Mouse (Mus musculus): ENCODE measurements at regions not wholly inside any gene's neighbourhood (a gene's known extent, or its start where the extent isn't known, plus 50 kb on each side); places are given as distances from the start of the nearest gene placed in this dataset.

DNA sequence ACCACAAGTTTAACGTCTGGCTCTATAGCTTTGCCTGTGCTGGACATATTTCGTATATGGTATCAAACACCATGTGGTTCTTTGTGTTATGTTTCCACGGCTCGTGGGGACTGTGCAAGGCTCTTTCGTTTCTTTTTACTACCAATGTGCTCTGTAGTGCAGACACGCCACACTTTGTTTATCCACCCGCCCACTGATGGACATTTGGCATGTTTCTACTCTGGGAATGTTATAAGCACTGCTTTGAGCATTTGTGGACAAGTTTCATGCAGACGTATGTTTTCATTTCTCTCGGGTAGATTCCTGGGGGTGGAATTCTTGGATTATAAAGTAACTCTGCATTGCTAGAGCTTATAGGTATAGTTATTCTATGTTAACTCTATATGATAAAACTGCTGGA lies 65.5 kb upstream of the Atl2 start:
- DNase-seq (ENCODE audit: low spot score) = no peak
- Histone ChIP-seq H3K4me1 (ENCODE audit: control insufficient read depth, insufficient read depth) (no peaks in the 10 kb centered on the region), H3K27ac (ENCODE audit: low read depth) (no peak overlapping the region), H3K9ac (replicated peaks; ENCODE audit: low read depth, low read length) (no peak overlapping the region), H3K4me2 (ENCODE audit: low read depth, low read length) (no peak overlapping the region), H3K36me3 (replicated peaks; ENCODE audit: control insufficient read depth, insufficient read depth, low read length) (no peaks in the 10 kb centered on the region), H3K9me3 (replicated peaks; ENCODE audit: control insufficient read depth, low read length) (no peaks in the 10 kb centered on the region), H3K4me3 (ENCODE audit: low read depth, low read length) (no peak overlapping the region), H3K27me3 (ENCODE audit: control insufficient read depth, insufficient read depth, low read length) (no peaks in the 10 kb centered on the region)
- TF ChIP-seq CTCF (IDR thresholded peaks at IDR 0.05; ENCODE audit: low read depth) (no peak), EP300 (IDR thresholded peaks at IDR 0.05; ENCODE audit: low read depth) (no peak)
- WGBS = 68% methylated on average over 9 of the region's 9 CpGs
- no peak for ATAC-seq (ENCODE audit: insufficient read depth, low read depth)

DNA sequence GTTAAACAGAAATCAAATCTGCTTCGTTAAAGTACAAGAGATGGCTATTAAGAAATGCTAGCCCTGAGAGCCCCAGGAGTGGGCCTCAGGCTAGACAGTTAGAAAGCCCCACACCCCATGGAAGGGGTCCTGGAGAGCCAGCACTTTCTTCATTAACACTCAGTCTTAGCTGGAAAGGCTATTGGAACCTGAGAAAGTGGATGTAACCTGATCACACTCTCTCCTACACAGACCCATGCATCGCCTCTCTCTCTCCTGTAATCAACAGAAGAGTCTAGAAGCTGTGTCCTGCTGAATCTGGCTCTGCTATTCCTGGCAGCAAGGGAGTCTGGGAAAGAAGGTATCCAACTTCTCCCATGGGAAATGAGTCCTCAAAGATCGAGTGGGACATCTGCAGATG lies 64.8 kb upstream of the Atl2 start:
- 37% methylated on average over 3 of the region's 3 CpGs for WGBS
- no peak for TF ChIP-seq CTCF (IDR thresholded peaks at IDR 0.05; ENCODE audit: low read depth)
- TF ChIP-seq EP300 (IDR thresholded peaks at IDR 0.05; ENCODE audit: low read depth) = no peak

DNA sequence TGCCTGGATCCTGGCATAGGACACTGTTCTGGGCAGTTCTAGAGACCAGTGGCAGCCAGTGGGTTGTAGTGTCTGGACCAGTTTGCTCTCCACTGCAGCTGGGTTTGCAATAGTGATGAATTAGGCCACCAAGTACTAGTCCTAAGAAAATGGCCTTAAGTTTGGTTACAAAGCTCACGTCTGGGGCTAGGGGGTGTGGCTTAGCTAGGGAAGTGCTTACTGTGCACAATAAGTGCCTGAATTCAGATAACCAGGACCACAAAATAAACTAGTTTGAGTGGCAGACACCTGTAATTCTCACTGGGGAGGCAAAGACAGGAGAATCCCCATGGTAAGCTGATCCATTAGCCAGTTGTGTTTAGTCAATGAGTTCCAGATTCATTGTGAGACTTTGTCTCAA lies 59.3 kb upstream of the Atl2 start:
- Histone ChIP-seq H3K9me3 (replicated peaks; ENCODE audit: control insufficient read depth, low read length) (no peaks in the 10 kb centered on the region), H3K4me2 (ENCODE audit: low read depth, low read length) (no peak overlapping the region), H3K9ac (replicated peaks; ENCODE audit: low read depth, low read length) (no peak overlapping the region), H3K4me3 (ENCODE audit: low read depth, low read length) (no peak overlapping the region), H3K27me3 (ENCODE audit: control insufficient read depth, insufficient read depth, low read length) (no peaks in the 10 kb centered on the region), H3K27ac (ENCODE audit: low read depth) (peak overlapping the region; percentile 43; the same call in 1 of the 2 replicates), H3K36me3 (replicated peaks; ENCODE audit: control insufficient read depth, insufficient read depth, low read length) (no peaks in the 10 kb centered on the region), H3K4me1 (ENCODE audit: control insufficient read depth, insufficient read depth) (peaks cover 6% of the 10 kb centered on the region; the same call in 1 of the 2 replicates)
- TF ChIP-seq CTCF (IDR thresholded peaks at IDR 0.05; ENCODE audit: low read depth) = no peak
- no peak for TF ChIP-seq EP300 (IDR thresholded peaks at IDR 0.05; ENCODE audit: low read depth)
- DNase-seq (ENCODE audit: low spot score) = no peak
- no peak for ATAC-seq (ENCODE audit: insufficient read depth, low read depth)
- 38% methylated on average over 1 of the region's 1 CpGs for WGBS

More for the DNA sequence above, 64.8 kb upstream of the Atl2 start:
- H3K36me3 ChIP-seq (replicated peaks; ENCODE audit: control insufficient read depth, insufficient read depth, low read length) = no peaks in the 10 kb centered on the region
- no peak for ATAC-seq (ENCODE audit: insufficient read depth, low read depth)
- no peak overlapping the region for H3K27ac ChIP-seq (ENCODE audit: low read depth)
- DNase-seq (ENCODE audit: low spot score) = no peak
- no peak overlapping the region for H3K4me3 ChIP-seq (ENCODE audit: low read depth, low read length)
- H3K27me3 ChIP-seq (ENCODE audit: control insufficient read depth, insufficient read depth, low read length) = no peaks in the 10 kb centered on the region
- H3K9me3 ChIP-seq (replicated peaks; ENCODE audit: control insufficient read depth, low read length) = no peaks in the 10 kb centered on the region
- H3K9ac ChIP-seq (replicated peaks; ENCODE audit: low read depth, low read length) = no peak overlapping the region
- no peaks in the 10 kb centered on the region for H3K4me1 ChIP-seq (ENCODE audit: control insufficient read depth, insufficient read depth)
- no peak overlapping the region for H3K4me2 ChIP-seq (ENCODE audit: low read depth, low read length)

DNA sequence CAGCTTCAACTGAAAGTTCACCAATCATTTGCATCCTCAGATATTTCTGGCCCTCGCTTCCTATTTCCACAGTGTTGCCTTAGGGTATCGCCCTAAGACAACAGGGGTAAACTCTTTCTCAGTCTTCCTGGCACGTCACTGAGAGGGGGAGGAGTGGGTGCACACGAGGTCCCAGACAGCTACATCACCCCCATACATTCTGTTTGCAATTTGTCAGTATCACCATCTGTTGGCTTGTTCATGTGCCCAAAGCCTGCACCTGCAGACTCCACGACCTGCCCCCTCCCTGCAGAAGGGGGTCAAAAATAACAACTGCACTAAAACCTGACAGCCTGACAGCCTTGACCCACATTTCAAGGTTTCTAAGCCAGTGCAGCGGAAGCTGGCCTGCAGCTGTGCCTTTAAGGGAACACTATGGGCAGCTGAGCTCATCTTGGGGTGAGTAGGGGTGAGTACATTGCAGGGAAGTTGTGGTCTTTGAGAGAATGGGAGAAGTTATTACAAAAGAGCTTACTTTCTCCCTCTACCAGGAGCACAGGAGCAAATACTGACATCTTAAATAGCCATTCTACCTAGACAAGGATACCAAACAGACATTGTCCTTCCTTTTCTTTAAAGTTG lies 58.8 kb upstream of the Atl2 start:
- Histone ChIP-seq H3K27ac (ENCODE audit: low read depth) (peak overlapping the region; percentile 43; the same call in 1 of the 2 replicates), H3K36me3 (replicated peaks; ENCODE audit: control insufficient read depth, insufficient read depth, low read length) (no peaks in the 10 kb centered on the region), H3K9me3 (replicated peaks; ENCODE audit: control insufficient read depth, low read length) (no peaks in the 10 kb centered on the region), H3K4me3 (ENCODE audit: low read depth, low read length) (no peak overlapping the region), H3K27me3 (ENCODE audit: control insufficient read depth, insufficient read depth, low read length) (no peaks in the 10 kb centered on the region), H3K4me2 (ENCODE audit: low read depth, low read length) (no peak overlapping the region), H3K9ac (replicated peaks; ENCODE audit: low read depth, low read length) (no peak overlapping the region), H3K4me1 (ENCODE audit: control insufficient read depth, insufficient read depth) (peaks cover 11% of the 10 kb centered on the region; the same call in 1 of the 2 replicates)
- DNase-seq (ENCODE audit: low spot score) = no peak
- no peak for ATAC-seq (ENCODE audit: insufficient read depth, low read depth)
- 68% methylated on average over 6 of the region's 6 CpGs for WGBS
- TF ChIP-seq EP300 (IDR thresholded peaks at IDR 0.05; ENCODE audit: low read depth) (no peak), CTCF (IDR thresholded peaks at IDR 0.05; ENCODE audit: low read depth) (no peak)

DNA sequence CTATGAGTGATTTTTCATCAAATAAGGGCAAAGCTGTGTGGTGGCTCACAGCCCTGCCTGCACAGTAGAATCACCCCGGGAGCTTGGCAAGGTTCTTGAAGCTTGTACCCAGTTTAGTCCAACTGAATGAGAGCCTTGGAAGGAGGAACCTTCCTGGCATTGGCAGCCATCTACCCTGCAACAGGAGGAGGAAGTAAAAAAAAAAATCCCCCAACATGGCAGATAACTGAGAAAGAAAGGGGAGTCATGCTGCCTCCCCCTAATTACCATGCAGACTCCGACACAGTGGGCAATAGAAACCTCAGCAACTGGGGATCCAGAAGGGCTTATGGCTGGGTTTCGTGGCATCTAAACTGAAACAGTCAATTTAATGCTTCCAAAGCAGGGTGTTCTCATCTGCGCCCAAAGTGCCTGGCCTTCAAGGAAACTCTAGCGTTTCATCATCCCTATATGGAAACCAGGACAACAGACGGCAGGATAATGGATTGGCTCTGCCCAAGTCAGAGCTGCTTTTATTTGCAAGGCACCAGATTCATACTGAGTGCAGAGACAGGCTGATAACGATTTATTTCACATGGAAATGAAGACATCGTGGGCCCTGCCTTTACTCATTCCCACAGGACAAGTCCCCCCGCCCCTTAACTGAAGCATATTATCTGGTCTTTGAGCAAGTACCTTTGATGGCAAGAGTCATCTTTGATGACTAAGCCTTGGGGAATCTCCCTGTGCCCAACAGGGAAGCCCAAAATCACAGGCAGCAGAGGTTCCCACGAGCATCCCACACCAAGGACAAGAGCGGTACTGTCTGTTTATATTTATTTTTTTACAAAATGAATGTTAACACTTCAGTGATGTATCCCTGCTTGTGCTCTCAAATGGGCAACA lies 52.9 kb upstream of the Atl2 start:
- 54% methylated on average over 11 of the region's 11 CpGs for WGBS
- no peak for DNase-seq (ENCODE audit: low spot score)
- no peak for ATAC-seq (ENCODE audit: insufficient read depth, low read depth)
- no peaks in the 10 kb centered on the region for H3K36me3 ChIP-seq (replicated peaks; ENCODE audit: control insufficient read depth, insufficient read depth, low read length)
- no peak overlapping the region for H3K4me2 ChIP-seq (ENCODE audit: low read depth, low read length)
- H3K27ac ChIP-seq (ENCODE audit: low read depth) = no peak overlapping the region
- no peaks in the 10 kb centered on the region for H3K9me3 ChIP-seq (replicated peaks; ENCODE audit: control insufficient read depth, low read length)
- no peak overlapping the region for H3K9ac ChIP-seq (replicated peaks; ENCODE audit: low read depth, low read length)
- H3K27me3 ChIP-seq (ENCODE audit: control insufficient read depth, insufficient read depth, low read length) = no peaks in the 10 kb centered on the region
- TF ChIP-seq CTCF (IDR thresholded peaks at IDR 0.05; ENCODE audit: low read depth) (no peak), EP300 (IDR thresholded peaks at IDR 0.05; ENCODE audit: low read depth) (no peak)
- H3K4me3 ChIP-seq (ENCODE audit: low read depth, low read length) = no peak overlapping the region
- peaks cover 16% of the 10 kb centered on the region; the same call in 1 of the 2 replicates for H3K4me1 ChIP-seq (ENCODE audit: control insufficient read depth, insufficient read depth)

Measured in heart, postnatal 0 days (tissue).